Mouse (Mus musculus): ENCODE results near the gene Rnpep.
"Not testable (repeated sequence)": the region's sequence is repeated elsewhere in the genome, so short reads cannot be mapped to it uniquely, and the experiment has no call there.

The Rnpep gene

DNA sequence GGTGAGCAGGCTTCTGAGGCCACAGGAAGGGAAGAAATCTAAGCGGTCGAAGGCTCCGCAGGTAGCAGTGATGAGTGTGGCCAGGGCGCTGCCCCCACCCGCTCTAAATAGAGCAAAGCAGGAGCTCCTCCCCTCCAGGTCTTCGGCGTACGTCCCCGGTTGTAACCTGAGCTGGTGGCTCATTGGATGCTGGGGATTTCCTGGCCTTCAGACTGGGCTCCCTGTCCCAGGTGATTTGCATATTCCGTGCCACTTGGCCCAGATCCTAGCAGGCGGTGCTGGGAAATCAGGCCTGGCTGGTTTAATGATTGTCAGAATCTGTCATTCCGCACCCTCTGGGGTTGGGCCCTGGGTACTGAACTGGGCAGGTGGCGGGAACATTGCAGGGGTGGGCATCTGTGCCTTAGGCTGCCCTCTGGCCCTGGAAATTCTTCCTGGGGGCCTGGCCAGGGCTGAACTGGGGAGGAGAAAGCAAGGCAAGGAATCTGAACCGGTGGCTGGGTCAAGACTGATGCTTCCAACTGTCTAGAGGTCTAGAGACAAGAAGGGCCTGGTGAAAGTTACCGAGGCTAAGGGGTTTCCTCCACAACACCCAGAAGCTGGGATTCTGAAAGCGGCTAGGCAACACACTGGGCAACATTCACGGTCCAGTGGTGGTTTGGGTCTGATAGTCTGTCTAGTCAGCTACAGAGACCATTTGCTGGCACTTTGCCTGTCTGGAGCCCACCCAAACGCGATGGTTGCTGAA lies 25.3 kb downstream of the Rnpep start, which contains the start of gene Elf3:
TSS of gene Elf3 (minus strand) at position 189 of the 748 bp plus-strand sequence.
- DNase-seq (ENCODE audit: low spot score), result peak; percentile 35

DNA sequence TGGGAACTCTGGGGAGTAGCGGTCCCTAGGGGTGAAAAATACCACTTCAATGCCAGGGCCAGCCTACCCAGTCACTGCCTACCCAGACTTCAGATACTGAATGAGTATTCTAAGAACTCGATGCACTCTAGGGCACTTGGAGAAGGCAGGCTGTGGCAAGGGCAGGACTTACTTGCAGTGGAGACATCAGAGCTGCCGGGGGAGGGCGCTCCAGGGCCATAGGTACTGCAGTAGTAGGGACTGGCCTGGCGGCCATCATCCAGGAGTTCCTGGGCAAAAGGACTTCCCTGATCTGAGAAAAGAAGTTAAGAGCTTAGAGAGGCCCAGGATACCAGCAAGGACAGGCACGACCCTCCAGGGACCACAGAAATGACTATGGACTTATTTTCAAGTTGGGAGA lies 27.6 kb downstream of the Rnpep start:
- DNase-seq (ENCODE audit: low spot score), result no peak

DNA sequence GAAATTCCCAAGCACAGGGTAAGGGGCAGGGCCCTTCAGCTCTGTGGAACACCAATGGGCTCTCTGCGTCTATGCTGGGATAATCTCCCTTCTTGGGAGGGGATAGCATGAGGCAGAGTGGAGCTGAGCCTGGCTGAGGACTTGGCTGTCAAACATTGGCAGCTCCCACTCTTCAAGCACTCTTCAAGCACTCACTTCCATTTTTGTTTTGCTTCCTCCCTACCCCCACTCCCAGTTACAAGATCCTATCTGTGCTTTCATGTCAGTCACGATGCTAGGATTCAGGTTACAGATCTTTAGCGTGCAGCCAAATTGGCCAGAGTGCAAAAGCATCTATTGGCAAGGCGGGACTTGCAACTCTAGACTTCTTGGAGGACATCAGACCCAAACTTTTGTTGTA lies 31.0 kb downstream of the Rnpep start:
- no peak for DNase-seq (ENCODE audit: low spot score)

DNA sequence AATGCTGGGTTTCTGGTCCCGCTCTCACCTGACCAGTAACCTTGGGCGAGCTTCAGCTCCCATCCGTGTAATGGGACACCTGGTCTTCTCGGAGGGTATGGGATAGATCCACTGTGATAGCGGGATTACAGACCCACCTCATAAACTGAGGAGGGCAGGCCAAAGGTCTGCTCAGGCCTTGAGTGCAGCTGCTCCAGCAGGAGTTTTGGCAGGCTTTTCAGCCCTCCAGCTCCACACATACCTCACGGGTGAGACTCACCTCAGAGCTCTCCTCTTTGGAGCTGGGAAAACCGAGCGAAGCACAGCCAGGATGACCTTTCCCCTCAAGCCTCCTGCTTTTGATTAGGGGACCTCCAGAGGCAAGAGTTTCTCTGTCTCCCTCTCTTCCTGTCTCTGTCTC lies 32.5 kb downstream of the Rnpep start:
- DNase-seq (ENCODE audit: low spot score), result no peak

DNA sequence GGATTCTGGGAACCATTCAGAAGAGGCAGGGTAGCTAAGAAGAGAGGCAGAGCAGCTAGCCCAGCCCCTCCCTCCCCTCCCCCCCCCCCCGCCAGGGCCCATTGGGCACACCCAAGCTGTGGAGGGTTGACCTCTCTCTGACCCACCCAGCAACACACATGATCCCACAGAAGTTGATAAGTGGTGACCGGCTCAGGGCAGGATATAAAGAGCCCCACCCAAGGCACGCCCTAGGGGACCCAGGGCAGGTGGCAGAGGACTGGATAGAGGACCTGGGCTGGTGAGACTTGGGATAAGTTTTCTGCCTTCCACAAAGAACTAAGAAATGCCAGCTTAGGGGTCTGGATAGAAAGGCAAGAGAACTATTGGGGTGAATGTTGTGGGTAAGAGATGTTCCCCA lies 33.2 kb downstream of the Rnpep start:
- no peak for DNase-seq (ENCODE audit: low spot score)

DNA sequence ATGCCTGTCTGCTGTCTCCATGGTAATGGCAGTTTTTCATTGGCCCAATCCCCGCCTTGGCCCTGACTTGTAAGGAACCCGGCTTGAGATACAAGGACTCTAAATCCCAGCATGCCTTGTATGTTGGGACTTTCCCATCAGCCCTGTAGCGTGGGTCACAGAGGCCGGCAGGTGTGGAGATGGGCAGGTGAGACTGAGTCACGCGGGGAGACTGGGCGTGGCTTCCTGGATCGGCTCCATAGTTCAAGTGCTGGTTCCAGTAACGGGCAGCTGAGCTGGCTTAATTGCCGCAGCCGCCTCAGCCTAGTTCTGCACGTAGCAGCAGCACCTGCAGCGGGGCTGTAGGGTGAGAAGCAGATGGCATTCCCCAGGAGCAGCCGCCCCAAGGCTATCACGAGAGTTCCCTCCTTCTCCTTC lies 35.4 kb downstream of the Rnpep start:
- no peak for DNase-seq (ENCODE audit: low spot score)

DNA sequence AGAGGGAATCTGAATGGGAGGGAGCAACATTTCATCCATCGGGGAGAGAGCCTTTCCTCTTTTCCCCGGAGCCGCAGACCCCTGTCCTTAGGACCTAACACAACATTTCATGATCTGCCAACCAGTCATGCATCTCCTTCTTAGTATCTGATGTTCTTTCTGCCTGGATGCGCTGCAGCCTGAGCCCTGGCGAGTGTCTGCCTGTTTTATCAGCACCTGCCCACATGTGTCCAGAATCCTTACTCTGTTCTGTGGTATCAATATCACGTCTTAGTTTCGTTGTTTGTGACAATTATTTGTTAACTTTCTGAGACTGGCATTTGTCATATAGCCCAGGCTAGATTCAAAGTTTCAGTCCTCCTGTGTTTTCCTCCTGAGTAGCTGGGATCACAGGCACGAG lies 39.9 kb downstream of the Rnpep start:
- DNase-seq (ENCODE audit: low spot score), result no peak

DNA sequence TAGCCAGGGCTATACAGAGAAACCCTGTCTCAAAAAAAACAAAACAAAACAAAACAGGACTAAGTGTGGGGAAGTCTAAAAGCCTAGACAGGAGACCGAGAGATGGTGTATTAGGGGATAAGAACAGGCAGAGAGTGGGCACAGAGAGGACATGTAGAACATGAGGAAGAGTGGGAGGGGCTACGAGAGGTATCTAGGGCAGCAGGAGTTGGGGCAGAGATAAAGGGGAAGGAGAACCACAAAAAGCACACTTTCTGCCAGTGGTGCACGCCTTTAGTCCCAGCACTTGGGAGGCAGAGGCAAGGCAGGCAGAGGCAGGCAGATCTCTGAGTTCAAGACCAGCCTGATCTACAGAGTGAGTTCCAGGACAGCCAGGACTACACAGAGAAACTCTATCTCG lies 43.7 kb downstream of the Rnpep start:
- not testable (repeated sequence) for DNase-seq (ENCODE audit: low spot score)

DNA sequence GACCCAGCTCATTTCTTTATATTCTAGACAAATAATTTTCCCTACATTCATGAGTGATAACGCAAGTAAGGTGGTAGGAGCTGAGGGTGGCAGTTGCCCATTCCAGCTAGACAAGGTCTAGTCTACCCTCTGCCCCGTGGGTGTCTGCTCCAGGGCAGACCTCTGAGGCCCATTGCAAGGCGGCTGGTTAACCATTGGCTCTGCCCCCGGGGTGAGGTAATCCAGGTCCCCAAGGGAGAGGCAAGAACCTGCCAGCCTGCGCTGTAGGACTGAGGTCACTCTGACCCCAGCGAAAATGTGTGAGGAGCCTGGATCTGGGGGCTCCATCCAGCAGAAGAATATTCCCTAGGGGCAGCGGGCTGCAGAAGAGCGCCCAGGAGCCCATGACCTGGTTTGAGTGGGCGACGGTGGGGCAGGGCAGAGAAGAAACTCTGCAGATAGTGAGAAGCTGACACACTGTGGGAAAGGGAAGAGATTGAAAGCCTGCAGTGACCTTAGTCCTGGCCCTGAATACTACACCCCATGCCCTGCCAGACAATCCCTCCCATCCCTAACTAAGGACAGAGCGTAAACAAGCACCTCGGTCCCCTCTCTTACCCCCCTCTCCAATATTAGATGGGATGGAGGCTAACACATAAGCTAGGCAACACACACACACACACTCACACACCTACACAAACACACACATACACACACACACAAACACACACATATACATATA lies 46.6 kb downstream of the Rnpep start:
- no peak for DNase-seq (ENCODE audit: low spot score)

DNA sequence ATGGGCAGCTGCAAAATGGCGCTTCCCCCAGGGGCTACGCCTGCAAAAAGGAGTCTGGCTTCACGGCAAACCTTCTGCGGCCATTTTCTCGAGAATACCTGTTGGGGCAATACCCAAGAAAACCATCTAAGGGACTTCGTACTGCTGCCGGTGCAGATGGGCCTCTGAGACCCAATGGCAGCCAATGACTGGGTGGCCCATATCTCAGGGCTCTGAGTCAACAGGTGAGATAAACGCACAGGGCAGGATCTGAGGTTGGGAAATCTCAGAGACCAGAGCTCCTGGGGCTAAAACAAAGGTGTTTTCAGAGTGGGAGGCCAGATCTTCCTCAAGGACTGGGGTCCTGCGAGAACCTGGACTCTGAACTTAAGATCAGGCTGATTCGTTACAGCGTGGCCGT lies 49.1 kb downstream of the Rnpep start:
- DNase-seq (ENCODE audit: low spot score), result no peak

DNA sequence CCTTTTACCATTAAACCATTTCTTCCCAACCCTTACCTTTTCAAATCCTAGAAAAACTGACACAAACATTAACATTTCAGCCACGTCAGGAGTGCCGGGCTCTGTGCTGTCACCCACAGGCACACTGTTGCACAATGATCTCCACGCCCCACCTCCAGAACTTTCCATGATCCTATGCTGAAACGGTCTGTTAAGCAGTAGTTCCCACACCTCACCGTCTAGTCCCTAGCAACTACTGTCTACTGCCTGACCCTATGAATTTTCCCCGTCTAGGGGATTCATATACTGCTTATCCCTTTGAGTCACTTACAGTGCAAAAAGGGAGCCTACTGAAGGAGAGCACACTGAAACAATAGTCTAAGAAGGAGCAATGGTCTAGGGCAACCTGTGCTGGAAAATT lies 49.9 kb downstream of the Rnpep start:
- DNase-seq (ENCODE audit: low spot score), result no peak

DNA sequence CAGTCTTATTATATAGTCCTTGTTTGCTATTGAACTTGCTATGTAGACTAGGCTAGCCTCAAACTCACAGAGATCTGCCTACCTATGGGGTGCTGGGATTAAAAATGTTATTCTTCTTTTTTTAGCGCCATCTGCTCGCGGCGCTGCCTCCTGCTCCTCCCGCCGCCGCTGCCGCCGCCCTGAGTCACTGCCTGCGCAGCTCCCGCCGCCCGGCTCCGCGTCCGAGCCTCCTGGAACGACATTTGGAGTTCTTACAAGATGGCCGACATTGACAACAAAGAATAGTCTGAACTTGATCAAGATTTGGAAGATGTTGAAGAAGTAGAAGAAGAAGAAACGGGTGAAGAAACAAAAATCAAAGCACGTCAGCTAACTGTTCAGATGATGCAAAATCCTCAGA lies 52.0 kb downstream of the Rnpep start:
- DNase-seq (ENCODE audit: low spot score), result not testable (repeated sequence)

DNA sequence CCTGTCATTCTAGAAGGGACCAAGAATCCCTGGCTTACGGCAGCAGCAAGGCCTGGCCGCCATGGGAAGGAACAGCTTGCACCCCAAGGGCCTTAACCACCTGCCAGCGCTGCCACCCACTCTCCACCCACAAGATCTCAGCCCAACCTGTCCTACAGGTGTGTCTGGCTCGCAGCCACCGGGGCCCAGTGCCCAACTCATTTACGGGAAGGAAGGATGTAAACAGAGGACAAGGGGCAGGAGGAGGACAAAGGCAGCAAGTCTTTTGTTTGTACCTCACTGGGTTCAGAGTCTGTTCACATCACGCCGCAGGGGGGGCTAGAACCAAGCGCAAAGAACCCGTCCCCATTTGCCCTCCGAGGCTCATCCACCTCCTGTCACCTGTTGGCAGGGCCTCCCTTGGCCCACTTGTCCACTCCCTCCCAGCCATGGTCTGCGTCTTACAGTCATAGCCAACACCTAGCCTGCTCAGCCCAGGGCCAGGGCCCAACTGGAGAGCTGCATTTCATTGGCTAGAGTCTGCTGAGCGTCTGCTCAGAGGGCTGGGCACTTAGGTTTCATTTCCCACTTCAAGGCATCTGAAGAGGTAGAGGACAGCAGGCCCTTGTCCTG lies 56.4 kb downstream of the Rnpep start:
- no peak for DNase-seq (ENCODE audit: low spot score)

DNA sequence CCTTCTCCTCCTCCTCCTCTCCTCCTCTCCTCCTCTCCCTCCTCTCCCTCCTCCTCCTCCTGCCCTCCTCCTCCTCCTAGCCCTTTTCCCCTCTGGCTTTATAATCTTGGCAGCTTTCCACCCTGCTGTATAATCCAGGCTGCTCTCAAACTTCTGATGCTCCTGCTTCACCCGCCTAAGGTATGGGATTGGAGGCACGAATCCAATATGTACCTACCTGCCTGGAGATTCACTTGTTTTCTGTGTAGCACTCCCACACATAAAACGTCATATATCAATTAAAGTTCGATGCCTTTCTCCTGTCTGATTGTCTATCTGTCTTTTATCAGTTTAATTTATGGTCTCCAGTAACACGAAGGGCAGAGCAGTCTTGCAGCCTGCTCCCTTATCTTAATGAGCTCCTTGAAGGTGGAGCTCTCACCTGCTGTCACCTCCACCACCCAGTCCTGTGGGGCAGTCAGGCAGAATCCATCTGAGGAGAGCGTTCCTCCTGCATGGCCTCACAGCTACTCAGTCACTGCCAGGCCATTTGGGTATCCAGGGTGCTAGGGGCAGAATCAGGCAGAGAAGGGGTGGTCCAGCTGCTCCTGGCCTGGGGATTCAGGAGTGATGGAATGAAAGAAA lies 58.8 kb downstream of the Rnpep start:
- no peak for DNase-seq (ENCODE audit: low spot score)

DNA sequence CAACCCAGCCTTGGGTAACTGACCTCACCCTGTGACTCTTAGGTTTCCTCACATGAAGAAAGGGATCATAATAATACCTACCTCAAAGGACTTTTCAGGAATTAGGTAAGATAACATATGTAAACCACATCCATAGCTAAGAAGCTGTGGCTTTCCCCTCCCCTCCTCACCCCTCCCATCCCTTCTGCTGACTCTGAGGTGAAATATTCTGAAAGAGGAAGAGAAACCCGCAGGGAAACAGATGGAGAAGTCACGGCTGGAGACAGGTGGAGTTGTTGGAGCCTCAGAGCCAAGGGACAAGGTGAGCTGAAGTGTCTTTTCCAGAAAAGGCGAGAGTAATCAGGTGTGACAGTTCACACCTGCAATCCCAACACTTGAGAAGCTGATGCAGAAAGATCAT lies 59.7 kb downstream of the Rnpep start:
- DNase-seq (ENCODE audit: low spot score), result no peak

DNA sequence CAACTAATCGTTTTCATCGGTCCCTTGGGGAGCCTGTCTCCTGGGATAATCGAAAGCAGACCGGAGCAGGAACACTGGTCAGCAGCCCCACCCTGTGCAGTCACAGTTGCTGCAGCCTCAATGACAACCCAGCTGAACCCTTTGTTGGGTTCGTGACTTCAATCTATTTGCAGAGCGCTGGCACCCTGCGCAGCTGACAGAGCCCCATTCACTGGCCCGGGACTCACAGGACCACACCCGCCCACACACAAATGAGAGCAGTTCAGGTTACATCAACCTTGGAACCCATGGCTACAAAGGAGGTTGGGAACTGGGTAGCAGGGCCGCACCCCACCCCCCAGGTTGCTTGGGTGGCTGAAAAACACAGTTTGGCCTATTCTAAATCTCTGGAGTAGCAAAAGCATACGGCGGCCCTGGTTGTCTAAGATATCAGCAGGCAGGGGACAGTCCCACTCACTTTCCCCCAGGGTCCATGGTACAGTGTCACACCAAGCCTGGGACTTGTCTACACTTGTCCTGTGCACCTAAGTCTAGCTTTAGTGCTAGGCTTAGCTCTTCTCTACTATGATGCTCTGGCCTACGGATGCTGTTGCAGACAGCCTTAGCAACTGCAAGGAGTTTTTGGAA lies 66.2 kb downstream of the Rnpep start:
- no peak for DNase-seq (ENCODE audit: low spot score)

DNA sequence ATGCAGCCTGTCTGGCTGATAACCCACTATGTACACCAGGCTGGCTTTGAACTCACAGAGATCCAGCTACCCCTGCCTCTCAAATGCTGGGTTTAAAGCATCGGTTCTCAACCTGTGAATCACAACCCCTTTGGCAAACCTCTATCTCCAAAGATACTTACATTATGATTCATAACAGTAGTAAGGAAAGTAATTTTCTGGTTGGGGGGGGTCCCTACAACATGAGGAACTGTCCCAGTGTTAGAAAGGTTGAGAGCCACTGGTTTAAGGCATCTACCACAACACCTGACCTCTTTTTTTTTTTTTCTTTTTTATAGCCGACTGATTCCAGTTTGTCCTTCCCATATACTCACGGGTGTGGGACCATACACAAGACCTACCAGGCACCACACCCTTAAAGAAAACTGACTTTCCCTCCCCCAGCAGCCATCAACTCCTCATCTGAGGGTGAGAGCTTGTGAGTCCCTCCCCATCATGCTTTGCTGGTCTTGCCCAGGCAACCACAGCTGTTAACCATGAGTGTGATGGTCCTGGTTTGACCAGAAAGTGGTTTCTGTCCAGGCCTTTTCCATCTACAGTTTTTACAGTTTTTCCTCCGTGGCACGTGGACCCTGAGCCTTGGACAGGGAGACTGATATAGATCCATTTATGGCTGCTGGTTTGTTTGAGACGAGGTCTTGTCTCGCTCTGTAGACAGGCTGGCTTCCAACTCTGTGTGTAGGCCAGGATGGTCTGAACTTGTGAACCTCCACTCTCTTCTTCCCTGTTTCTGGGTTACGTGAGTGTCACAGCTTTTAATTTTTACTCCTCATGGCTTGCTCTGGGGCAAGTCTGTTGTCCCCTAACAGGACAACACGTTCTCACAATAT lies 69.9 kb downstream of the Rnpep start:
- no peak for DNase-seq (ENCODE audit: low spot score)
